Mouse (Mus musculus) spleen, postnatal 4 days (tissue): Measurements from ENCODE around the gene Camk1g.

Experiments used
- DNase-seq, 2 experiments: peaks; one replicate each; pipeline ENCODE4 v3.0.0; 2022; ENCODE audit warnings: low spot score in 2 of 2

The Camk1g gene

DNA sequence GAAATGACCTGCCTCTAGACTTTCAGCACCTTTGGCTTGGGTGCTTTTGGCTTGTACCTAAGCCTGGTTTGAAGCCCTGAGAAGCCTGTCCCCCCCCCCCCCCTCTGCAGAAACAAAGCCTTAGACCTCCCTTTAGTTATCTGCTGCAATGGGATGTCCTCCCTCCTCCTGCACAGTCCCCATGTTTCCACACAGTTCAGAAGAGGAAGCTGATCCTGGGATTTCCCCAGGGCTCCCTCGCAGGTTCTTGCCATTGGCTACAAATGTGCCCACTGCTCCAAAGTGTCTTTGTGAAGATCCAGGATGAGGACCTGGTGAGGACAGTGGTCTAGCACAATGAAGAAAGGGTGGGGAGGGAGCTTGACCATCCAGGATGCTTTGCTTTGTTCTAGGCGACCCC, 67.0 kb downstream of the Camk1g start:
- DNase-seq = no peak

DNA sequence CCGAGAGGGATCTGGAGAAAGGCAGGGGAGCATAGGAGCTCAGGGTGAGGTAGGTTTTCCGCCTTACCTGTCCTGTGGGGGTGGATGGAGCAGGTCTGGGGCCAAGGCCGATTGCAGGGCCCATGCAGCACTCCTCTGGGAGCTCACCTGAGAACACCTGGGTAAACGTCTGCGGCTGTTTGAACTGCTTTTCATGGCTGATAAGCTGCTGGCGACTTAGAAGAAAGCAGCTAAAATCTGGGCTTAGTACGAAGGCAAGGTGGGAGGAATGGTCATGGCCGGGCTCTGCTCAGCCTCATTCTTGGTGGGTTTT, 68.0 kb downstream of the Camk1g start:
- DNase-seq = no peak

GRCm38 (mm10) chr1:193301216-193302092, 68.6 kb downstream of the Camk1g start:
- no peak for DNase-seq

DNA sequence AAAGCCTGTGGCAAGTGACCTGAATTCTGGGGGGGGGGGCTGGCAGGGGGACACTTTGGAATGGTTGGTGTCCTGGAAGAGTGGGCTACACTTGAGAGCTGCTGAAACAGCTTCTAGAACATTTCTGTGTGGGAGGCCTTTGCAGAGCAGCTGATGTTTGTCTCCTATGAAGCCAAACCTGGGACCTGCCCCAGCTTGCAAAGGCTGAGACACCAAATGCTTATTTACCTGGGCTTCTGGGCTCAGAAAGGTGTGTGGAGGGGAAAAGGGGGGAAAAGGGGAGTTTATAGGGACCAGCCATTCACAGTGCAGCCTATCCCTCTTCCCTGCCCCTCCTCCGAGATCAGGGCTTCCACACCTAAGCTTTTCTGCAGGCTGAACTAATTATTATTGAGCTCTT, 70.1 kb downstream of the Camk1g start:
- no peak for DNase-seq

DNA sequence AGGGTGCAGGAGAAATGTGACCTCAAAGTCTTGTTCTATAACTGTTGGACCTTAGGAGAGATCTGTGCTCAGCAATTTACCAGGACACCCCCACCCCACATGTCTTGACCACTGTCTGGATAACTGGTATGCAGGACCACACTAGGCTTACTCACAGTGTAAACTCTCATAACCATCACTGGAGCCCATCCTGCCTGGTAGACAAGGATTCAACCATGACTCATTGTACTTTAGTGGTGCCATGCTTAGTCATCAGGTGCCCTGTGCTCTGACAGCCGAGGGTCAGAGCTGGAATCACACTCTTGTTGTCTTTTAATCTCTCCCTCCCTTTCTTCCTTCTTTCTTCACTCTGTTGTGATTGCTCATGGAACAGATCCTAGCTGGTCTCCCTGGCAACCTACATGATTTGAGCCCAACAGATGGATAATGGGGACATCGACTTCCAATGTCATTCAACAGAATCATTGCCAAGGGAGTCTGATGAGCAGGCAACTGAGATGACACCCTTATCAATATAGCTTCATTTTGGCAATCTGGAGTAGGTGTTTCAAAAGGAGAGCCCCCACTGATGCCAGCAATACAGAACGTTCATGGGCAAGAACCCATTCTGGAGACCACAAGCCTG, 71.8 kb downstream of the Camk1g start:
- no peak for DNase-seq
